Mouse (Mus musculus) midbrain, embryonic 11.5 days (tissue): ENCODE data around the gene Senp6. TPM values are rescaled to one million over a fixed set of nuclear protein-coding genes. Genes with fewer than 3 reads are reported as not detected.
A peak's percentile ranks its signal among the peaks of the same experiment; 100 is the strongest.
"Not testable (repeated sequence)": the region's sequence is repeated elsewhere in the genome, so short reads cannot be mapped to it uniquely, and the experiment has no call there.

ENCODE experiments used
- ATAC-seq: fragments of 200-750 bp; cut with Nextera tagmentation; 2 replicates; pipeline ENCODE4 v1.8.0; 2017; ENCODE audit warnings: moderate TSS enrichment, moderate library complexity; ENCODE audit not compliant: low FRiP score
- DNase-seq: peaks from one replicate; pipeline ENCODE4 v3.0.0; 2015; ENCODE audit warnings: low spot score; ENCODE audit errors: missing footprints
- H3K27ac ChIP-seq: fragments of 300-500 bp; sonication (generic); 2 replicates; pipeline ENCODE4 v1.5.1; 2014; ENCODE audit warnings: low read depth, low read length
- H3K27me3 ChIP-seq: fragments of 300-500 bp; sonication (generic); 2 replicates; pipeline ENCODE4 v1.6.1; 2014; ENCODE audit warnings: mild to moderate bottlenecking, low read length, moderate library complexity, mixed read lengths; ENCODE audit not compliant: control insufficient read depth, insufficient read depth
- H3K36me3 ChIP-seq: fragments of 300-500 bp; sonication (generic); 2 replicates; pipeline ENCODE4 v1.6.1; 2014; ENCODE audit warnings: mild to moderate bottlenecking, low read length, moderate library complexity, mixed read lengths; ENCODE audit not compliant: control insufficient read depth, insufficient read depth
- H3K4me1 ChIP-seq: fragments of 300-500 bp; sonication (generic); 2 replicates; pipeline ENCODE4 v1.6.1; 2014; ENCODE audit warnings: low read length; ENCODE audit not compliant: control insufficient read depth, insufficient read depth
- H3K4me2 ChIP-seq: fragments of 300-500 bp; sonication (generic); 2 replicates; pipeline ENCODE4 v1.6.1; 2014; ENCODE audit warnings: mild to moderate bottlenecking, moderate library complexity
- H3K4me3 ChIP-seq: fragments of 300-500 bp; sonication (generic); 2 replicates; pipeline ENCODE4 v1.5.1; 2014; ENCODE audit warnings: low read depth, low read length
- H3K9ac ChIP-seq: fragments of 300-500 bp; sonication (generic); 2 replicates; pipeline ENCODE4 v1.6.1; 2014; ENCODE audit warnings: low read length
- H3K9me3 ChIP-seq: fragments of 300-500 bp; sonication (generic); 2 replicates; pipeline ENCODE4 v1.6.1; 2016; ENCODE audit warnings: low read length; ENCODE audit not compliant: control insufficient read depth
- WGBS: fragments of 180-500 bp; shearing (Covaris S2); extraction: QIAGEN DNeasy Blood & Tissue Kit; methylation state at CpG from one replicate; pipeline ENCODE4 v1.1.7; 2014; 5-methylcytosine and 5-hydroxymethylcytosine counted together
- polyA plus RNA-seq: library from polyadenylated mRNA; unstranded; fragments of >200 nt; fragmentation: Nextera tagmentation; extraction: Ambion mirVana; gene quantifications from 2 replicates; pipeline ENCODE4 v1.2.1, GENCODE M21; 2014

Senp6 gene
- polyA plus RNA-seq, 1 experiment from 2014 or later, result 64.7 TPM

- WGBS, result 7% methylated on average over 2 of the region's 2 CpGs
- no peak overlapping the region for H3K4me2 ChIP-seq
- no peaks in the 10 kb centered on the region for H3K27me3 ChIP-seq
- H3K9me3 ChIP-seq, result no peaks in the 10 kb centered on the region
- no peak for ATAC-seq
- H3K4me1 ChIP-seq, result no peaks in the 10 kb centered on the region
- no peak overlapping the region for H3K27ac ChIP-seq
- DNase-seq, result no peak
- no peak overlapping the region for H3K9ac ChIP-seq
- no peaks in the 10 kb centered on the region for H3K36me3 ChIP-seq
- no peak overlapping the region for H3K4me3 ChIP-seq
Observed at GRCm38 (mm10) chr9:80039296-80039815, 27.3 kb upstream of the Senp6 start.

DNA sequence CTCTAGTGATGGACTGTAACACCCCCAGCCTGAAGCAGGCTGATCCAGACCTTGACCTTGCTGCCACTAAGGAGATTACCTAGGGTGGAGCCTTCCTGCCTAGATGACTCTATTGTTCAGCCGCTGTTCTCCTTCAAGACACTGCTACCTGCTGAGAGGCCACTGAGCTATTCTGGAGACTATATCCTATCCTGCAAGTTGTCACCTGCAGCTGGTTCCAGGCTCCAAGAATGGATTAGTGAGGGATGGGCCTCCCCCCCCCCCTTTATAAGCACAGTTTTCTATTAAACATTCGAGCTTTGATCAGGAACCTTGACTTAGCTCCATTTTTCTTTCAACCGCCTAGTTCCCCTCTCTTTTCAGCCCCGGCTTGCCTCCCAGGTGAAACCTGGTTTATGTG is 22.4 kb upstream of the Senp6 start:
- not testable (repeated sequence) for DNase-seq, H3K9me3 ChIP-seq, ATAC-seq, H3K36me3 ChIP-seq, H3K4me3 ChIP-seq, H3K27me3 ChIP-seq, H3K4me1 ChIP-seq, H3K9ac ChIP-seq, H3K27ac ChIP-seq, H3K4me2 ChIP-seq
- 72% methylated on average over 4 of the region's 4 CpGs for WGBS

GRCm38 (mm10) chr9:80049271-80049670 is 17.4 kb upstream of the Senp6 start:
- not testable (repeated sequence) for H3K27ac ChIP-seq, ATAC-seq, H3K9me3 ChIP-seq, H3K27me3 ChIP-seq, H3K4me3 ChIP-seq, H3K4me1 ChIP-seq, H3K4me2 ChIP-seq, H3K9ac ChIP-seq, H3K36me3 ChIP-seq, DNase-seq
- WGBS, result 35% methylated on average over 5 of the region's 5 CpGs

GRCm38 (mm10) chr9:80052951-80053350 is 13.8 kb upstream of the Senp6 start:
- no peak overlapping the region for H3K9ac ChIP-seq
- H3K36me3 ChIP-seq, result no peaks in the 10 kb centered on the region
- no peaks in the 10 kb centered on the region; the same call in 1 of the 2 replicates for H3K9me3 ChIP-seq
- H3K27ac ChIP-seq, result no peak overlapping the region
- DNase-seq (no peak), ATAC-seq (no peak)
- 84% methylated on average over 5 of the region's 5 CpGs for WGBS
- no peak overlapping the region for H3K4me3 ChIP-seq
- no peak overlapping the region for H3K4me2 ChIP-seq
- no peaks in the 10 kb centered on the region for H3K27me3 ChIP-seq
- no peaks in the 10 kb centered on the region for H3K4me1 ChIP-seq

DNA sequence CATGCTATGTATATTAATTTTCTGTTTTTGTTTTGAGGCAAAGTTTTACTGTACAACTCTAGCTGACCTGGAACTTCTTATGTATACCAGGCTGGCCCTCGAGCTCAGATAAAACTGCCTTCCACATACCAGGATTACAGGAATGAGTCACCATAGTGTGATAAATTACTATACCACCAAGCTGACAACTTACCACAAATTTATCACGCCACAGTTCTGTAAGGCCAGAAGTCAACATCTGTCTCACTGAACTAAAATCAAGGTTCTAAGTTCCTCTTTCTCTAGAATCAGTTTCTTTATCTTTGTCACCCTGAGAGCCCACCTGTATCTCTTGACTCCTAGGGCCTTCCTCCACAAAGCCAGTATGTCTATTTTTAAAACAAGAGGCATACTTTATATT is 9.0 kb upstream of the Senp6 start:
- no peak overlapping the region for H3K4me3 ChIP-seq
- 91% methylated on average over 2 of the region's 2 CpGs for WGBS

GRCm38 (mm10) chr9:80065495-80065894 is 1.2 kb upstream of the Senp6 start:
- WGBS, result 93% methylated on average over 2 of the region's 2 CpGs
- H3K27me3 ChIP-seq, H3K27ac ChIP-seq, H3K4me2 ChIP-seq, ATAC-seq, H3K4me3 ChIP-seq, H3K36me3 ChIP-seq, H3K4me1 ChIP-seq, H3K9ac ChIP-seq, DNase-seq, H3K9me3 ChIP-seq: not testable (repeated sequence)

More for the DNA sequence above, 9.0 kb upstream of the Senp6 start:
- Histone ChIP-seq H3K27ac (no peak overlapping the region), H3K9me3 (no peaks in the 10 kb centered on the region; the same call in 1 of the 2 replicates), H3K4me2 (no peak overlapping the region), H3K9ac (no peak overlapping the region), H3K4me1 (no peaks in the 10 kb centered on the region), H3K27me3 (no peaks in the 10 kb centered on the region), H3K36me3 (no peaks in the 10 kb centered on the region)
- ATAC-seq (no peak), DNase-seq (no peak)

GRCm38 (mm10) chr9:80067221-80068027 is 721 bp downstream of the Senp6 start:
- H3K9ac ChIP-seq, result peak overlapping the region; percentile 98
- ATAC-seq, result peak; percentile 85
- peak overlapping the region; percentile 99 for H3K27ac ChIP-seq
- H3K4me3 ChIP-seq, result peak overlapping the region; percentile 95
- peak; percentile 98 for DNase-seq
- H3K4me2 ChIP-seq, result peak overlapping the region; percentile 59
- H3K27me3 ChIP-seq, result no peaks in the 10 kb centered on the region
- peaks cover 3% of the 10 kb centered on the region for H3K4me1 ChIP-seq
- H3K36me3 ChIP-seq, result no peaks in the 10 kb centered on the region
- 0% methylated on average over 80 of the region's 93 CpGs for WGBS
- no peaks in the 10 kb centered on the region for H3K9me3 ChIP-seq

DNA sequence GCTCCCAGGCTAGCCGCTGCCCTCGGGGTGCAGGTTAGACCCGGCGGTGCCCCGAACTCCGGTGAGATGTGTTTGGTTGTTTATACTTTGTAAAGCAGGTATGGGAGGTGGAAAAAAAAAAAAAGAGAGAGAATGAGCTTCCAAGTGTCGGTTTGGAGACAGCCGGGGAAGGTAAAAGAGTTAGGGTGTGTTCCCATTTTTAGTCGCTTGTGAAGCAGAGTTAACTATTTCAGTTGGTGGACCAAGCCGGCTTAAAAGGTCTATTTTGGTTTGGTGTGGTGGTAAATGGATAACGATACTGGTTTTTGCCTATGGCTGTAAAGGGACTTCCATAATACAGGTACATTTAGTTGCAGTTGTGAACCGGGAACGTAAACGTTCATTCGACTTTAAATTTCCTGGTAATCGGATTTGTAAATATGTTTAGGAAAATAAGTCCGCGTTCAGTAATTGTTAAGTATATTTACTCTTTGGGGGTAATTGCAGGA is 1.4 kb downstream of the Senp6 start:
- 1% methylated on average over 18 of the region's 18 CpGs for WGBS
- H3K4me2 ChIP-seq, result peak overlapping the region; percentile 59
- H3K36me3 ChIP-seq, result no peaks in the 10 kb centered on the region
- H3K9me3 ChIP-seq, result no peaks in the 10 kb centered on the region
- ATAC-seq (no peak), DNase-seq (peak; percentile 87)
- peak overlapping the region; percentile 98 for H3K9ac ChIP-seq
- peak overlapping the region; percentile 95 for H3K4me3 ChIP-seq
- H3K27me3 ChIP-seq, result no peaks in the 10 kb centered on the region
- H3K27ac ChIP-seq, result peak overlapping the region; percentile 99
- H3K4me1 ChIP-seq, result peaks cover 3% of the 10 kb centered on the region

DNA sequence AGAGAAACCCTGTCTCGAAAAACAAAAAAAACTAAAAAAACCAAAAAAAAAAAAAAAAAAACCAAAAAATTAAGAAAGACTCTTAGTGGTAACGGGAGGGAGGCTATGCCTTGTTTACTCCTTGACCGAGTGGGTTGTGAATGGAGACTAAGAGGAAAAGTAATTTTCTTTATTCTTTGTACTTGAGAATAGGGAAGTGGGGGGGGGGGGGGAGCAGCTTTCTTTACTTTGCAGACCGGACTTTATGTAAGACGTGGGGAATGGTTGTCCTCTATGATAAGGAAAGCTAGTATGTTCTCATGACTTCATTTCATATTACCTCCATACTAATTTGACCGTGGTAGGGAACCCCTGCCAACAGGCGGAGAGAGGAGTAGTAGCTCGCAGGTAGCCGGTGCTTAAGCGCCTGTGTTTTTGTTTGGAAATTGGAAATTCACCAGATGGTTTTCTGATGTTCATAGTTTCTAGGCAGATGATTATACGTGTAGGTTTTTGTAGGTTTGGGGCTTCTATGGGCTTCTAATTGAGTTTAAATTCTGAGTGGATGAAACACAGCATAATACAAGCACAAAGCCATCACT is 2.1 kb downstream of the Senp6 start:
- Histone ChIP-seq H3K4me3 (peak overlapping the region; percentile 95), H3K27ac (no peak overlapping the region), H3K4me1 (peaks cover 3% of the 10 kb centered on the region), H3K9ac (no peak overlapping the region; the same call in 1 of the 2 replicates), H3K27me3 (no peaks in the 10 kb centered on the region), H3K36me3 (no peaks in the 10 kb centered on the region), H3K9me3 (no peaks in the 10 kb centered on the region), H3K4me2 (peak overlapping the region; percentile 59)
- no peak for ATAC-seq
- DNase-seq, result no peak
- 59% methylated on average over 11 of the region's 11 CpGs for WGBS
